Mouse (Mus musculus): ENCODE results near the gene Tmem151b. TPM values are rescaled to one million over a fixed set of nuclear protein-coding genes. Genes with fewer than 3 reads are reported as not detected.

The Tmem151b gene
- total RNA-seq (2014; fragmentation: Nextera tagmentation) (not detected in 2 replicates), total RNA-seq (2017) (under 0.01 TPM in 1 of 2 replicates, not detected in the other), polyA plus RNA-seq (2012) (not detected in 2 replicates)

- DNase-seq (ENCODE audit: low spot score) (no peak), ATAC-seq (ENCODE audit: extremely low read depth, insufficient number of reproducible peaks, low FRiP score, poor library complexity, severe bottlenecking) (no peak)
- peaks cover 15% of the 10 kb centered on the region for H3K4me1 ChIP-seq (ENCODE audit: insufficient read depth, low read depth, low read length)
- H3K4me3 ChIP-seq (ENCODE audit: low read depth, low read length) = no peak within 1 kb of the TSS
- TF ChIP-seq CTCF (IDR thresholded peaks at IDR 0.05; ENCODE audit: low read depth, low read length) (no peak), POLR2AphosphoS5 (IDR thresholded peaks at IDR 0.05; ENCODE audit: insufficient replicate concordance, low read depth, low read length) (no peak)
- peaks cover 6% of the 10 kb centered on the region; the same call in 1 of the 2 replicates for H3K9me3 ChIP-seq (replicated peaks)
- H3K36me3 ChIP-seq (replicated peaks) = no peaks in the 10 kb centered on the region
- peaks cover 57% of the 10 kb centered on the region for H3K27me3 ChIP-seq (ENCODE audit: insufficient read depth, low read length)
These were observed at the start of gene Tmem151b for GRCm38 (mm10) chr17:45549617-45550181. Gene Tmem151b (minus strand): TSS chr17:45549677.

GRCm38 (mm10) chr17:45598891-45599290, 49.4 kb upstream of the Tmem151b start:
- H3K27me3 ChIP-seq (ENCODE audit: insufficient read depth, low read length) = peaks cover 13% of the 10 kb centered on the region
- no peaks in the 10 kb centered on the region for H3K9me3 ChIP-seq (replicated peaks)
- DNase-seq (ENCODE audit: low spot score) (no peak), ATAC-seq (ENCODE audit: extremely low read depth, insufficient number of reproducible peaks, low FRiP score, poor library complexity, severe bottlenecking) (no peak)
- no peaks in the 10 kb centered on the region for H3K36me3 ChIP-seq (replicated peaks)
- H3K4me3 ChIP-seq (ENCODE audit: low read depth, low read length) = peak overlapping the region; percentile 71; the same call in 1 of the 2 replicates
- no peak for TF ChIP-seq TAL1 (conservative IDR thresholded peaks at IDR 0.05; ENCODE audit: low read depth, low read length)
- TF ChIP-seq CTCF (IDR thresholded peaks at IDR 0.05; ENCODE audit: low read depth, low read length) = no peak
- no peak for TF ChIP-seq GATA2 (IDR thresholded peaks at IDR 0.05; ENCODE audit: borderline replicate concordance, low read depth, low read length)
- no peak for TF ChIP-seq GATA1 (IDR thresholded peaks at IDR 0.05; ENCODE audit: borderline replicate concordance, low read length)
- no peak for TF ChIP-seq POLR2AphosphoS5 (IDR thresholded peaks at IDR 0.05; ENCODE audit: insufficient replicate concordance, low read depth, low read length)
- peaks cover 80% of the 10 kb centered on the region for H3K4me1 ChIP-seq (ENCODE audit: insufficient read depth, low read depth, low read length)

- H3K9me3 ChIP-seq (replicated peaks) = no peaks in the 10 kb centered on the region
- no peaks in the 10 kb centered on the region for H3K36me3 ChIP-seq (replicated peaks)
- peaks cover 11% of the 10 kb centered on the region for H3K27me3 ChIP-seq (ENCODE audit: insufficient read depth, low read length)
- DNase-seq (ENCODE audit: low spot score) (no peak), ATAC-seq (ENCODE audit: extremely low read depth, insufficient number of reproducible peaks, low FRiP score, poor library complexity, severe bottlenecking) (no peak)
- TF ChIP-seq TAL1 (conservative IDR thresholded peaks at IDR 0.05; ENCODE audit: low read depth, low read length) (no peak), GATA1 (IDR thresholded peaks at IDR 0.05; ENCODE audit: borderline replicate concordance, low read length) (no peak), POLR2AphosphoS5 (IDR thresholded peaks at IDR 0.05; ENCODE audit: insufficient replicate concordance, low read depth, low read length) (no peak), CTCF (IDR thresholded peaks at IDR 0.05; ENCODE audit: low read depth, low read length) (no peak), GATA2 (IDR thresholded peaks at IDR 0.05; ENCODE audit: borderline replicate concordance, low read depth, low read length) (no peak)
- no peak overlapping the region for H3K4me3 ChIP-seq (ENCODE audit: low read depth, low read length)
- H3K4me1 ChIP-seq (ENCODE audit: insufficient read depth, low read depth, low read length) = peaks cover 85% of the 10 kb centered on the region
These were observed 48.9 kb upstream of the Tmem151b start for GRCm38 (mm10) chr17:45598376-45598775.

GRCm38 (mm10) chr17:45597787-45598186, 48.3 kb upstream of the Tmem151b start:
- H3K9me3 ChIP-seq (replicated peaks) = no peaks in the 10 kb centered on the region
- H3K4me1 ChIP-seq (ENCODE audit: insufficient read depth, low read depth, low read length) = peaks cover 91% of the 10 kb centered on the region
- H3K36me3 ChIP-seq (replicated peaks) = peaks cover 5% of the 10 kb centered on the region
- TF ChIP-seq GATA2 (IDR thresholded peaks at IDR 0.05; ENCODE audit: borderline replicate concordance, low read depth, low read length) = no peak
- no peak for TF ChIP-seq GATA1 (IDR thresholded peaks at IDR 0.05; ENCODE audit: borderline replicate concordance, low read length)
- TF ChIP-seq TAL1 (conservative IDR thresholded peaks at IDR 0.05; ENCODE audit: low read depth, low read length) = no peak
- TF ChIP-seq CTCF (IDR thresholded peaks at IDR 0.05; ENCODE audit: low read depth, low read length) = no peak
- TF ChIP-seq POLR2AphosphoS5 (IDR thresholded peaks at IDR 0.05; ENCODE audit: insufficient replicate concordance, low read depth, low read length) = no peak
- DNase-seq (ENCODE audit: low spot score) (no peak), ATAC-seq (ENCODE audit: extremely low read depth, insufficient number of reproducible peaks, low FRiP score, poor library complexity, severe bottlenecking) (0 out of 2 replicates have a peak, but pooled peaks have one; percentile 9)
- peaks cover 11% of the 10 kb centered on the region for H3K27me3 ChIP-seq (ENCODE audit: insufficient read depth, low read length)
- no peak overlapping the region for H3K4me3 ChIP-seq (ENCODE audit: low read depth, low read length)

- H3K4me3 ChIP-seq (ENCODE audit: low read depth, low read length) = peak overlapping the region; percentile 38; the same call in 1 of the 2 replicates
- H3K4me1 ChIP-seq (ENCODE audit: insufficient read depth, low read depth, low read length) = peaks cover 95% of the 10 kb centered on the region
- no peaks in the 10 kb centered on the region for H3K9me3 ChIP-seq (replicated peaks)
- DNase-seq (ENCODE audit: low spot score) = peak; percentile 57
- H3K27me3 ChIP-seq (ENCODE audit: insufficient read depth, low read length) = peaks cover 9% of the 10 kb centered on the region
- no peak for TF ChIP-seq GATA1 (IDR thresholded peaks at IDR 0.05; ENCODE audit: borderline replicate concordance, low read length)
- TF ChIP-seq GATA2 (IDR thresholded peaks at IDR 0.05; ENCODE audit: borderline replicate concordance, low read depth, low read length) = no peak
- no peak for TF ChIP-seq POLR2AphosphoS5 (IDR thresholded peaks at IDR 0.05; ENCODE audit: insufficient replicate concordance, low read depth, low read length)
- peak; percentile 30 for TF ChIP-seq CTCF (IDR thresholded peaks at IDR 0.05; ENCODE audit: low read depth, low read length)
- peaks cover 14% of the 10 kb centered on the region for H3K36me3 ChIP-seq (replicated peaks)
- peak; percentile 40 for ATAC-seq (ENCODE audit: extremely low read depth, insufficient number of reproducible peaks, low FRiP score, poor library complexity, severe bottlenecking)
These were observed 47.3 kb upstream of the Tmem151b start for GRCm38 (mm10) chr17:45596631-45597396.

GRCm38 (mm10) chr17:45595736-45596390, 46.4 kb upstream of the Tmem151b start:
- TF ChIP-seq POLR2AphosphoS5 (IDR thresholded peaks at IDR 0.05; ENCODE audit: insufficient replicate concordance, low read depth, low read length) = no peak
- TF ChIP-seq GATA1 (IDR thresholded peaks at IDR 0.05; ENCODE audit: borderline replicate concordance, low read length) = no peak
- no peak for TF ChIP-seq TAL1 (conservative IDR thresholded peaks at IDR 0.05; ENCODE audit: low read depth, low read length)
- no peak for TF ChIP-seq GATA2 (IDR thresholded peaks at IDR 0.05; ENCODE audit: borderline replicate concordance, low read depth, low read length)
- no peak for TF ChIP-seq CTCF (IDR thresholded peaks at IDR 0.05; ENCODE audit: low read depth, low read length)
- peaks cover 95% of the 10 kb centered on the region for H3K4me1 ChIP-seq (ENCODE audit: insufficient read depth, low read depth, low read length)

More at GRCm38 (mm10) chr17:45595736-45596390, 46.4 kb upstream of the Tmem151b start:
- peak overlapping the region; percentile 80 for H3K4me3 ChIP-seq (ENCODE audit: low read depth, low read length)
- ATAC-seq (ENCODE audit: extremely low read depth, insufficient number of reproducible peaks, low FRiP score, poor library complexity, severe bottlenecking) = no peak
- H3K36me3 ChIP-seq (replicated peaks) = peaks cover 24% of the 10 kb centered on the region
- DNase-seq (ENCODE audit: low spot score) = no peak
- H3K27me3 ChIP-seq (ENCODE audit: insufficient read depth, low read length) = no peaks in the 10 kb centered on the region
- no peaks in the 10 kb centered on the region for H3K9me3 ChIP-seq (replicated peaks)
